Mouse (Mus musculus) adrenal gland, postnatal 14 days (tissue): ENCODE measurements at regions not wholly inside any gene's neighbourhood (a gene's known extent, or its start where the extent isn't known, plus 50 kb on each side); places are given as distances from the start of the nearest gene placed in this dataset.

Experiments used
- DNase-seq: peaks from one replicate; pipeline ENCODE4 v3.0.0; 2021; ENCODE audit warnings: mixed read lengths

- no peak for DNase-seq
Measured at GRCm38 (mm10) chr6:31109604-31110003, 150.7 kb upstream of the Klf14 start.

DNA sequence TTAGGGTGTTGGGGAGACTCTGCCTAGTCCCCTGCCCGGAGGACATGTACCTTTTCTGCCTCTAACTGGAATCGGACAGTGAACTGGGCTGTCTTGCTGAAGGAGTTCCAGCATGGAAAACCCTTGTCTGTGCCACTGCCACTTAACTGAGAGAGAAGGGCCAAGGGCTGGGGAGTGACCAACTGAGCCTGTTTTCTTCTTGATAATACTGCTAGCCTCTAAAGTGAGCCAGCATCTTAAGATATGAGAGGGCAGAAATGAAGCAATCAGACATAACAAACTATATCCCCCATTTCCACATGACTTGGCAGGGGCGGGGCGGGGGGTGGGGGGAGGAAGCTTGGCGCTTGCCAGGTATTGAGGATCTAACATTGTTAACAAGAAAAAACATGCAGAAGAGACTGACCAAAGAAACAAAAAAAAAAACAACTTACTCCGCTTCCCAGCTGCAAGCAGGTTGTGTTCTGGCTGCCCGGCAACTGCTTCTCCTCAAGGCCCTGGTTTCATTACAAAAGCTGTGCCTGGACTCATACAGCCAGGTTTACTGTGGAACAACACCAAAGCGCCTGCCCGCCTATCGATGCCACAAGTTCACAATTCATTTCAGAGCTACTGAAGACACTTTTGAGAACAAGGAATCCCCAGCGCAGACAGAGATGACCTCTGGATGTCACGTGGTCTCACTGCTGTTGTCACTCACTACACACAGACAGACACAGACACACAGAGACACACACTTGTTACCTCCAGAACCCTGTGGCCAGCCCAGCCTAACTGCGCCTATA lies 153.6 kb upstream of the Klf14 start:
- no peak for DNase-seq

DNA sequence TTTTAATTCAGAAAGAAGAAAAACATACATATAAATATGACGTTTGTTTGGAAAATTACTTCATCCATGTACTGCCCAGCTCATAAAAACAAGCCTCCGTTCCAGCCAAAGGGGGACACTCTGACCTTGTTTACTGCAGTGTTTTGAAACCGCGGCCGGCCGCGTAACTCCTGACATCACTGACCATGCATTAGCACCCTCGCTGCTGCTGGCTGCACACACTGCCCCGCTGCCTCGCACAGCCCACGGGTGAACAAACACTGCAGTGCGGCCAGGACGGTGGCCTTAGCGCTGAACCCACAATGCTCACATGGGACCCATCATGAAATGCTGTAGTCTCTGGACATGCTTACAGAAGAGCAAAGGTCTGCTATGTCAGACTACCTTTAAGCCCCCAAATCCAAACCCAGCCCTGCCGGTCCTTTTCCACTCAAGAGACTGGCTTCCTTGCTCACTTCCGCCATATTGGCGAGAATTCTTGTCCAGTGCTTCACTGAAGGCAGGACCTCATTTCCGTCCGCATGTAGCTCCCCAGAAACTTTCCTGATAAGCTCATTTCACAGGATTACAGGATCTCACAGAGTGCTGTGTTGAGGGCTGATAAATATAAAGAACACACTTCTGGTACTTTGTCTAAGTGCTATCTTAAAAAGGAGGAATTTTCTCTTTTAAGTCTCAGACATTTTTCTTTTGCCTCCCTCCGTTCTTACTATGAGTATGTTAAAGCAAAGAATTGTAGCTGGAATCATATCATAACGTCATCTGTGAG lies 154.9 kb upstream of the Klf14 start:
- peak; percentile 75 for DNase-seq

DNA sequence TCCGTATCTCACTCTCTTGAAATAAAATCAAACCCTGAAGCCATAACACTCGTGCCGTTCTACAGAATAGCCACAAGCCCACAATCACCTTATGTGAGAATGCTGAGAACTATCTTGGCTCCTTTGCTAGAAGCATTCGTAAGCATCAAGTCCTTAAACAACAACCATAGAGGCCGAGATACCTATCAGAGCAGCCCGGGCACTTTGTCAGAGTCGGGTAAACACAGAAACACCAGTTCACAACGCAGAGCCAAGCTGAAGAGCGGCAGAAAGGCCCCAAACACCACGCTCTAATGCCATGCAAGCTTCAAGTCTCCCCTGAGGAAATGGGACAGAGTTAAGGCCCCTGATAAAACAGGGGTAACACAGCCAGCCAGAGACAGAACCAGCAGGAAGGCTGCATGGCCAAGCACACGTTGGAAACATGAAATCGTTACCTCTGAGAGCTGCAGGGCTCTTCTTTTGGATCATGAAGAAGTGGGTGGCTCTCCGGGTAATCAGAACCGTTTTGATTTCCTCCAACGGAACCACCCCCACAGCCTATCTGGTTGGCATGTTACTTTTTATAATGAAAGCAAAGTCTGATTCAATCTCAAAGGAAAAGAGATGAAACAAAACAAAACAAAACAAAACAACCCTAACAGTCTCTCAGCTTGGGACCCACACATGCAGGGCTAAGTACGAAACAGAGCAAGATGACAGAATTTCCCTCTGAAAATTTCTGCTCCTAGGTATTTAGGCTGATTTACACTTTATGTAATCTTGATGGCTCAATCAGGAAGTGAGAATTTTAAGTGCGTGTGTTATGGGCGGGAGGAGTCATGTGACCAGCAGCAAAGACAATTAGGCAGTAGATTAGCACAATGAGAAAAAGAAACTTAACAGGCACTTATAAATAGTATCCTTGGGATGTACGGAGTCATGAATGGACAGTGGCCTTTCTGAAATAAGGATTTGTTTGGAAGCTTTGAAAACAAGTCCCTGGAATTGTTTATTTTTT lies 155.8 kb upstream of the Klf14 start:
- DNase-seq = no peak

- DNase-seq = no peak
Measured at GRCm38 (mm10) chr6:31115566-31115965, 156.7 kb upstream of the Klf14 start.

DNA sequence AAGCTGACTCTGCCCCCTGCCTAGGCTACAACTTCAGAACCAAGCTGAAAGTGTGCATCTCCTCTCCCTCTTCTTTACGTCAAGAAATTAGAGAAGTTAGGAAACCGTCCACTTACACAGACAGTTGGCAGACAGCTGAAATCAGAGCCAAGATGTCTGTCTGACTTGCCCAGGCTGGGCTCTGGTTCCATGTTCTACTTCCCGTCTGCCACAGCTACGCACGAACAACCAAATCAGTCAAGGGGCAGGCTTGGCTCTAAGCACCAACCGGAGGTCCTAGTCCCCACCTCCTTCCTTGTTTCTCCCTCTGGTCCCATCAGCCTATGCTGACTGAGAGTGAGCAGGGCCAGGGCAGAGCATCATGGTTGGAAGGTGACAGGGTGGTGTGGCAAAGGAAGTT lies 157.5 kb upstream of the Klf14 start:
- DNase-seq = no peak

- DNase-seq = no peak
Measured at GRCm38 (mm10) chr6:31117666-31118065, 158.8 kb upstream of the Klf14 start.

DNA sequence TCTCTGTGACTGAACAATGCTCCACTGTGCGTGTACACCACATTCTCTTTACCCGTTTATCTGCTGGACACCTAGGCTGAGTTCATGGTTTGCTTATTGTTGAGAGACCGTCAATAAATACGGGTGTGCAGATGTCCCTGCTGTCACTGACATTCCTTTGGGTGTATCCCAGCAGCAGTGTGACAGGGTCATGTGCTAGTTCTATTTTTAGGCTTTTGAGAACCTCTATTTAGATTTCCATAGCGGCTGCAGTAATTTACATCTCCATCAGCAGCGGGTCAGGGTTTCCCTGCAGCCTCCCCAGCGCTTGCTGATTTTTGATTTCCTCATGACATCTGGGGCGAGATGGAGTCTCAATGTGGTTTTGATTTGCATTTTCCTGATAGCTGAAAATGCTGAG lies 162.1 kb upstream of the Klf14 start:
- no peak for DNase-seq

GRCm38 (mm10) chr6:31122895-31123294 lies 164.0 kb upstream of the Klf14 start:
- DNase-seq = no peak

DNA sequence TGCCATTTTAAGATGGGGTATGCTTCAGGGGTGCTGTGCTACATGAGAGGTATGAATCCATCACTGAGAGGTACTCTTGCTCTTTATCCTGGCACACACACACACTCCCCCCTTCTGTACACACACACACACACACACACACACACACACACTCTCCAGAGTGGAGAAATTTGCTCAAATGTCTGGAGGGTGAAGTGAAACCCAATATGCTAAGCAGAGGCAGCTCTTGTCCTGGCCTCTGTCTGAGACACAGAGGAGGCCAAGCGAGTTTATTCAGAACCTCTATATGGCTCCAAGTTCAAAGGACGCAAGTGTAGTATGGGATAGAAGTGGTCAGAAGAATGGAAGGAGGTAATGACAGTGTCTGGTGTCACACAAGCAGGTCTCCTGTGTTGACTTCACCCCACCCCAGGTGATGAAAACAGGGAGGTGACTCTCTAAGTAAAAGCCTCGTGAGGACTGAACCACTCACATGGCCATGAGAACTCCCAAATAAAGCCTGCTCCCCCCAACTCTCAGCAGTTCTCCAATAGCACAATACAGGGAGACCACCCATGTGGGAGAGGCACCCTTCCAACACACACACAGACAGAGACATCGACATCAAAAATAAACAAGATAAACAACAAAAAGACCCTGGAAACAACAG lies 164.6 kb upstream of the Klf14 start:
- no peak for DNase-seq

DNA sequence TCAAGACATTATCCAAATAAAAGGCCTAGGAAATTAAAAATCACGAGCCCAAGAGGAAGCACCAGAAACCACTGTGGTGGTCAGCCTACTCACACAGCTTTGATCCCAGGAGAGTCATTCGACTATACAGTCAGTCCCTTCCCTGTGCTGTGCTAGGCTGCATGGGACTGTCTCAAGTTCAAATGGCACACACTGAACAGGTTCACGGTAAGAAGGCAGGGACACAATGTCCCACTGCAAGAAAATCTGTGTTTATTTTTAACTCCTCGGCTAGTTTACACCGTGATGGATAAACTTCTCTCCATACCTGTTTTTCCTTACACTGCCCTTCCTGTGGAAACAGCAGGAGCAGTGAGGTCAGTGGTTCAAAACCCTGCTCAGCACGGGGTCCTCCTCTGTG lies 165.2 kb upstream of the Klf14 start:
- no peak for DNase-seq

- DNase-seq = no peak
Measured at GRCm38 (mm10) chr6:31124872-31125271, 166.0 kb upstream of the Klf14 start.

- no peak for DNase-seq
Measured at GRCm38 (mm10) chr6:31125328-31126118, 166.6 kb upstream of the Klf14 start.

DNA sequence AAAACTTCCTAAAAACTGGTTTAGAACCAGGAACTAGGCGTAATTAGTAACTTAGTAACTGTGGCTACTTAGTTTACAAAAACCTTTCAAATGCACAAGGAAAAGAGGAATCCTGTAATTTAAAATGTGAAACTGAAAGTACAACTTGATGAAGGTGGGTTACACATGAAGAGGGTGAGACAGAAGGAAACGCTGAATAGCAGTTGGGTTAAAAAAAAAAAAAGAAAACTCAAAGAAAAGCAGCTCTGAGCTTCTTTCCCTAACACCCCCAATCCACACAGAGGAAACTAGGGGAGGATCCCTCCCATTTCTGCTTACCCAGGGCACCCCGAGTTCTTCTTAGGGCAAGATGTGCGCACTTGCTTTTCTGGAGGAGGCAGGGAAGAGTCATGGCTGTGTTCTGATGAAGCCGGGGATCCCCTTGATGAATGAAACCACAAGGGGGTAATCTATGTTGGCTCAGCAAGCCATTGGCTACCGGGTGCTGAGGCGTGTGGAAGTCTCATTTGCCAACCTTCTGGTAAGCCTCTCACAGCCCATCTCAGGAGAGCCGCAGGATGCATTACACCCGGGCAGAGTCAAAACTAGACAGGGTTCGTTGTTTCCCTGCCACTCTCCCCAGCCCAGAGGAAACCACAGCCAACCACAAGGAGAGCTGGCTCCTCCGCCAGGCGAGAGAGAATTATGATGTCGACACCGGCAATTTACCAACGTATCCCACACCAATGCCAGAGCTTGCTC lies 167.4 kb upstream of the Klf14 start:
- DNase-seq = peak; percentile 39

DNA sequence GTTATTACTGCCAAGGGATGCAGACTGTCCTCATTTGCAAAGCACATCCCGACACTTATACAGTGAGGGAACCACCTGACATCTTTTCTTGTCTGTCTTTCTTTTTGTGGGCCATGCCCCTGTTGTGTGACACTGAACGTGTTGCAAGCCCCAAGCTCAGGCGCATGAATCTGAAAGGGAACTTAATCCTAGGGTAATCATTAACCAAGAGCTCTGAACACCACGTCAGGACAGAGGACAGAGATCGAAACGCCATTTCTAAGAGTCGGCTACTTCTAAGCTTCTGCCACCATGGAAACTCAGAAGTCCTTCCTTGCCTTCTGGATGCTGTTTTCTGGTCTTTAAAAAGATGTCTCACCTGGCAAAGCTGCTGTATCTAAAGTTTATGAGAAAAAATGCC lies 170.3 kb upstream of the Klf14 start:
- DNase-seq = no peak

DNA sequence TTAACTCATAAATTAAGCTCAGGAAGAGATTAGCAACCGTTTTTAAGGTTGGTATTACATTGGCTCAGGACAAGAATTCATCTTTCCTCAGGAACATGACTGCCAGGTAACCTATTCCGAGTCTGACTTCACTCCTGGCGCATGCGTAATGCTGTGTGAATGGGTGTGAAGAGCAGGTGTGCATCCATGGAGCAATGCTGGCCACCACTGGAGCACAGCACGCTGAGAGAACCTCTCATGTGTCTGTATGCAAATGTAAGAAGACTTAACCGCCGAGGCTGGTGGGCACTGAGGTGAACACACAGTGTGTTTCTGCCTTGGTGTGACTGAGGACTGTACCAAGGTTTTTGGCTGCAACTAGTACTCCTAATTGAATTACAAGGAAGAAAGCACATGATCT lies 171.1 kb upstream of the Klf14 start:
- DNase-seq = no peak

GRCm38 (mm10) chr6:31130522-31130921 lies 171.6 kb upstream of the Klf14 start:
- DNase-seq = no peak

DNA sequence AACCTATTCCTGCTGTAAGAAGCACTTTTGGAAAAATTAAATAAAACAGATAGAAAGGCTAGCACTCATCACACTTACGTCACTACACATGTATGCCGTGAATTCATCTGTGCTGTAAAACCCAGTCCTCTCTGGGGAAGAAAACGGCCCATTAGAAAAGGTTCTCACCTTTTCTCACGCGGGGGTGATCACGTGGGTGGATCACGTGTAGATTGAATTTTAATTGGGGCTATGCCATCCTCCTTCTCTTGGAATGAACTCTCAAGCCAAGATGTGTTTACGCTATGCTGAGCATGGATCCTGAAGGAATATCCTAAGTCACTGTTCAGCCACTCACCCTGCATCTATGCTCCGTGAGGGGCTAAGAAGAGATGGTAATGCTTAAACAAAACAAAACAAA lies 172.8 kb upstream of the Klf14 start:
- DNase-seq = no peak

GRCm38 (mm10) chr6:31132396-31133190 lies 173.7 kb upstream of the Klf14 start:
- no peak for DNase-seq
